13 mouse cellular contexts compared by ENCODE assay signal in the genomic region with DNA sequence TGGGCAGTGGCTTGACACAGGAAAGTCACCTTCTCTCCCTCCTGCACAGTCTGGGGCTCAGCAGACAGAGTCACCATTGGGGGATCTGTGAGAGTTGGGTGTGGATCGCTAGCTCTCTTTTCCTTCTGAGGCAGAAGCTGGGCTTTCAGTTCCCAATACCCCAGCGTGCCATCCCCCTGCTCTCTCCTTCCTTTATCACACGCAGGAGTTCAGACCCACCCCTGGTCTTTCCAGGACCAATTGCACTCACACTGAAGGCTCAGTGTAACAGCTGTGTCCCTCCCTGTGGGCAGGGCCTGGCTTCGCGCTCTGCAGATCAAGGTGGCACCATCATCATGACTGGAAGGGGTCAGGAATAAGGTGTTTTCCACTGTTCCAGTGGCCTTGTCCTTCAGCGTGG. TPM values are rescaled to one million over a fixed set of nuclear protein-coding genes. Genes with fewer than 3 reads are reported as not detected.
DNase-seq lines count a peak whose midpoint lies in the region; ATAC-seq and TF ChIP-seq lines count a peak whose summit lies in the region.
"Had no signal": no experiment of that assay in that cellular context is flagged by ENCODE, and none has a peak within 500 bp of the region (broad histone marks: within the 10 kb centered on the region; RNA-seq: fewer than 3 reads in every experiment).

No protein-coding gene starts in this region.

- H3K4me2 ChIP-seq in kidney, embryonic 15.5 days: peak overlapping the region; percentile 48
- H3K4me2 ChIP-seq in intestine, embryonic 14.5 days (ENCODE audit: low read length): peak overlapping the region; percentile 35; the same call in 1 of the 2 replicates
- H3K4me2 ChIP-seq in neural tube, embryonic 14.5 days (ENCODE audit: low read depth, low read length): peak overlapping the region; percentile 12; the same call in 1 of the 2 replicates
- H3K4me2 ChIP-seq: lung, embryonic 14.5 days had no signal

- in situ Hi-C loops in ES-E14 (cut with MboI; ENCODE audit: low sequenced_read_pairs in 2 of 2, unreplicated experiment in 2 of 2): no loop called here

- no peaks in the 10 kb centered on the region for H3K9me3 ChIP-seq in kidney, embryonic 15.5 days (replicated peaks)
- H3K9me3 ChIP-seq in ES-E14 (ENCODE audit: control insufficient read depth, insufficient read depth, low read depth, low read length): no peaks in the 10 kb centered on the region
- H3K9me3 ChIP-seq in intestine, embryonic 14.5 days (ENCODE audit: control insufficient read depth, low read length): no peaks in the 10 kb centered on the region
- no peaks in the 10 kb centered on the region for H3K9me3 ChIP-seq in neural tube, embryonic 14.5 days (ENCODE audit: control insufficient read depth, low read length)

- no peak for DNase-seq in kidney, postnatal 14 days
- DNase-seq in ES-E14 (ENCODE audit: low read depth, low spot score): no peak
- no peak for DNase-seq in intestine, embryonic 14.5 days (ENCODE audit: low spot score)
- no peak for DNase-seq in thymus, postnatal 0 days (ENCODE audit: low spot score)
- no peak for DNase-seq in cerebellum, adult 11 months
- no peak for DNase-seq in left cerebral cortex, adult 8-10 months (ENCODE audit: low spot score in 2 of 2)
- DNase-seq: adrenal gland, adult 8-10 months; gastrocnemius, adult 2 months; heart, postnatal 14 days; layer of hippocampus, adult 9-11 months had no signal

- H3K9ac ChIP-seq in kidney, embryonic 15.5 days: no peak overlapping the region
- H3K9ac ChIP-seq in ES-E14 (ENCODE audit: insufficient read depth, low read depth, low read length, poor library complexity, severe bottlenecking): peak overlapping the region; percentile 27; the same call in 1 of the 2 replicates
- H3K9ac ChIP-seq in intestine, embryonic 14.5 days (ENCODE audit: low read length): no peak overlapping the region
- H3K9ac ChIP-seq in neural tube, embryonic 14.5 days (replicated peaks; ENCODE audit: low read depth, low read length): no peak overlapping the region
- H3K9ac ChIP-seq: lung, embryonic 14.5 days had no signal

- H3K27me3 ChIP-seq in kidney, embryonic 15.5 days: peaks cover 94% of the 10 kb centered on the region
- H3K27me3 ChIP-seq in intestine, embryonic 14.5 days (replicated peaks; ENCODE audit: control insufficient read depth, insufficient read depth, low read length): peaks cover 73% of the 10 kb centered on the region
- peaks cover 18% of the 10 kb centered on the region for H3K27me3 ChIP-seq in neural tube, embryonic 14.5 days (ENCODE audit: control insufficient read depth, insufficient read depth, low read length)

- WGBS in kidney, embryonic 15.5 days: 5% methylated on average over 6 of the region's 6 CpGs
- 11% methylated on average over 6 of the region's 6 CpGs for WGBS in intestine, embryonic 14.5 days
- 9% methylated on average over 6 of the region's 6 CpGs for WGBS in neural tube, embryonic 14.5 days

- 0 out of 2 replicates have a peak, but pooled peaks have one; percentile 20 for ATAC-seq in kidney, embryonic 15.5 days (replicated peaks; ENCODE audit: low FRiP score)
- no peak for ATAC-seq in intestine, embryonic 14.5 days (replicated peaks; ENCODE audit: low FRiP score, low TSS enrichment, low read depth)
- ATAC-seq in neural tube, embryonic 14.5 days (ENCODE audit: low read depth): no peak

- H3K4me1 ChIP-seq in kidney, embryonic 15.5 days: peaks cover 28% of the 10 kb centered on the region
- peaks cover 9 to 28% of the 10 kb centered on the region in 2 experiments for H3K4me1 ChIP-seq in ES-E14 (ENCODE audit: control insufficient read depth in 2 of 2, insufficient read depth in 2 of 2, low read length in 2 of 2, poor library complexity in 1 of 2)
- H3K4me1 ChIP-seq in intestine, embryonic 14.5 days (replicated peaks; ENCODE audit: control insufficient read depth, insufficient read depth, low read length): 0 out of 2 replicates have a peak, but pooled peaks cover 5% of the 10 kb centered on the region
- H3K4me1 ChIP-seq in neural tube, embryonic 14.5 days (ENCODE audit: control insufficient read depth, insufficient read depth, low read length): peaks cover 21% of the 10 kb centered on the region

- H3K27ac ChIP-seq in kidney, embryonic 15.5 days: no peak overlapping the region
- H3K27ac ChIP-seq in ES-E14 (ENCODE audit: insufficient read depth, low read depth, low read length, poor library complexity, severe bottlenecking): peak overlapping the region; percentile 16; the same call in 1 of the 2 replicates
- no peak overlapping the region for H3K27ac ChIP-seq in intestine, embryonic 14.5 days (ENCODE audit: low read depth)
- H3K27ac ChIP-seq in neural tube, embryonic 14.5 days (ENCODE audit: low read depth, low read length): no peak overlapping the region
- H3K27ac ChIP-seq: gastrocnemius, adult 2 months had no signal

- H3K36me3 ChIP-seq in kidney, embryonic 15.5 days: no peaks in the 10 kb centered on the region
- peaks cover 40% of the 10 kb centered on the region for H3K36me3 ChIP-seq in ES-E14 (ENCODE audit: control insufficient read depth, insufficient read depth, low read length, poor library complexity, severe bottlenecking)
- H3K36me3 ChIP-seq in intestine, embryonic 14.5 days (ENCODE audit: control insufficient read depth, insufficient read depth, low read length): no peaks in the 10 kb centered on the region
- no peaks in the 10 kb centered on the region for H3K36me3 ChIP-seq in neural tube, embryonic 14.5 days (ENCODE audit: control insufficient read depth, insufficient read depth, low read length)

- H3K4me3 ChIP-seq in kidney, embryonic 15.5 days (replicated peaks): no peak overlapping the region
- H3K4me3 ChIP-seq in ES-E14 (ENCODE audit: insufficient read depth in 1 of 2, low read depth in 1 of 2, low read length in 2 of 2, poor library complexity in 1 of 2, severe bottlenecking in 1 of 2): peak overlapping the region; percentile 6 to 48; a peak in 2 of 4 replicates
- no peak overlapping the region; the same call in 1 of the 2 replicates for H3K4me3 ChIP-seq in intestine, embryonic 14.5 days (ENCODE audit: low read depth, low read length)
- no peak overlapping the region for H3K4me3 ChIP-seq in neural tube, embryonic 14.5 days (ENCODE audit: low read depth, low read length)
- H3K4me3 ChIP-seq: gastrocnemius, adult 2 months had no signal

TF ChIP-seq in ES-E14, 5 proteins besides CTCF, POLR2A, EP300 and RAD21:
- TF ChIP-seq ZNF384 (IDR thresholded peaks at IDR 0.05; ENCODE audit: low read depth, low read length) (no peak), MAFK (IDR thresholded peaks at IDR 0.05; ENCODE audit: insufficient read depth, low read depth, low read length) (no peak), CHD2 (IDR thresholded peaks at IDR 0.05; ENCODE audit: low read depth, low read length) (no peak), ZC3H11A (IDR thresholded peaks at IDR 0.05; ENCODE audit: borderline replicate concordance, low read depth, low read length) (no peak), HCFC1 (IDR thresholded peaks at IDR 0.05; ENCODE audit: borderline replicate concordance, insufficient read depth, low read length) (no peak)

RNA-seq across cellular contexts. Expression of a gene that starts 3.2 kb away (rescaled TPM):
- polyA plus RNA-seq in kidney, embryonic 15.5 days (2015; fragmentation: Nextera tagmentation; extraction: Ambion mirVana): 0.54 and 0.77 TPM in 2 replicates
- total RNA-seq in ES-E14 (2012; rRNA removed): 10.7 and 29.8 TPM in 2 replicates
- polyA plus RNA-seq in intestine, embryonic 14.5 days (2014; fragmentation: Nextera tagmentation; extraction: Ambion mirVana): 0.13 and 2.9 TPM in 2 replicates
- 0.27 and 0.89 TPM in 2 replicates for polyA plus RNA-seq in neural tube, embryonic 14.5 days (2014; fragmentation: Nextera tagmentation; extraction: Ambion mirVana)
- polyA plus RNA-seq in thymus, postnatal 0 days (2015; fragmentation: Nextera tagmentation; extraction: Ambion mirVana): 0.10 and 0.17 TPM in 2 replicates
- total RNA-seq in left cerebral cortex, adult 8-10 months (2022): 10 to 100 TPM in 1 of 4 experiments, 1 to 10 TPM in 3; 5.5 to 10.2 (median 7.5) TPM
- total RNA-seq: adrenal gland, adult 8-10 months; gastrocnemius, adult 2 months; heart, postnatal 14 days had no signal
- polyA plus RNA-seq: lung, embryonic 14.5 days had no signal

RNA-seq across cellular contexts. Expression of a gene that starts 3.9 kb away (rescaled TPM):
- polyA plus RNA-seq in kidney, embryonic 15.5 days (2015; fragmentation: Nextera tagmentation; extraction: Ambion mirVana): 3.6 and 4.8 TPM in 2 replicates
- total RNA-seq in ES-E14 (2012; rRNA removed): 45.7 and 72.5 TPM in 2 replicates
- 0.15 and 1.3 TPM in 2 replicates for polyA plus RNA-seq in intestine, embryonic 14.5 days (2014; fragmentation: Nextera tagmentation; extraction: Ambion mirVana)
- polyA plus RNA-seq in neural tube, embryonic 14.5 days (2014; fragmentation: Nextera tagmentation; extraction: Ambion mirVana): 0.30 TPM in 1 of 2 replicates, not detected in the other
- polyA plus RNA-seq in thymus, postnatal 0 days (2015; fragmentation: Nextera tagmentation; extraction: Ambion mirVana): 0.29 and 0.46 TPM in 2 replicates
- total RNA-seq in left cerebral cortex, adult 8-10 months (2022): under 1 TPM; 0.68 to 0.82 (median 0.75) TPM
- total RNA-seq: adrenal gland, adult 8-10 months; gastrocnemius, adult 2 months; heart, postnatal 14 days had no signal
- polyA plus RNA-seq: lung, embryonic 14.5 days had no signal

RNA-seq across cellular contexts. Expression of a gene that starts 8.9 kb away (rescaled TPM):
- 24.1 and 28.6 TPM in 2 replicates for polyA plus RNA-seq in kidney, embryonic 15.5 days (2015; fragmentation: Nextera tagmentation; extraction: Ambion mirVana)
- 36.9 and 63.7 TPM in 2 replicates for total RNA-seq in ES-E14 (2012; rRNA removed)
- polyA plus RNA-seq in intestine, embryonic 14.5 days (2014; fragmentation: Nextera tagmentation; extraction: Ambion mirVana): 37.9 and 43.0 TPM in 2 replicates
- 641 and 675 TPM in 2 replicates for polyA plus RNA-seq in neural tube, embryonic 14.5 days (2014; fragmentation: Nextera tagmentation; extraction: Ambion mirVana)
- 1.3 and 2.8 TPM in 2 replicates for polyA plus RNA-seq in thymus, postnatal 0 days (2015; fragmentation: Nextera tagmentation; extraction: Ambion mirVana)
- 1,000 to 10,000 TPM; 1,239 to 1,309 (median 1,269) TPM for total RNA-seq in left cerebral cortex, adult 8-10 months (2022)

RNA-seq across cellular contexts. Expression of a gene that starts 32.7 kb away (rescaled TPM):
- polyA plus RNA-seq in kidney, embryonic 15.5 days (2015; fragmentation: Nextera tagmentation; extraction: Ambion mirVana): 1.3 and 2.0 TPM in 2 replicates
- total RNA-seq in ES-E14 (2012; rRNA removed): 4.2 and 8.2 TPM in 2 replicates
- polyA plus RNA-seq in intestine, embryonic 14.5 days (2014; fragmentation: Nextera tagmentation; extraction: Ambion mirVana): 2.3 and 3.2 TPM in 2 replicates
- polyA plus RNA-seq in neural tube, embryonic 14.5 days (2014; fragmentation: Nextera tagmentation; extraction: Ambion mirVana): 2.5 and 3.1 TPM in 2 replicates
- polyA plus RNA-seq in thymus, postnatal 0 days (2015; fragmentation: Nextera tagmentation; extraction: Ambion mirVana): 20.2 and 20.3 TPM in 2 replicates
- total RNA-seq in left cerebral cortex, adult 8-10 months (2022): 1 to 10 TPM; 2.2 to 4.5 (median 2.8) TPM

RNA-seq across cellular contexts. Expression of a gene that starts 34.6 kb away (rescaled TPM):
- polyA plus RNA-seq in kidney, embryonic 15.5 days (2015; fragmentation: Nextera tagmentation; extraction: Ambion mirVana): 0.64 and 1.5 TPM in 2 replicates
- not detected in 2 replicates for total RNA-seq in ES-E14 (2012; rRNA removed)
- 1.6 and 2.1 TPM in 2 replicates for polyA plus RNA-seq in intestine, embryonic 14.5 days (2014; fragmentation: Nextera tagmentation; extraction: Ambion mirVana)
- 1.1 TPM in 1 of 2 replicates, not detected in the other for polyA plus RNA-seq in neural tube, embryonic 14.5 days (2014; fragmentation: Nextera tagmentation; extraction: Ambion mirVana)
- polyA plus RNA-seq in thymus, postnatal 0 days (2015; fragmentation: Nextera tagmentation; extraction: Ambion mirVana): 110 and 139 TPM in 2 replicates
- total RNA-seq in left cerebral cortex, adult 8-10 months (2022): 1 to 10 TPM in 3 of 4 experiments, not detected in 1; 1.4 to 3.0 (median 2.1) TPM
- total RNA-seq: gastrocnemius, adult 2 months had no signal

Comparison
In these comparisons a context has a peak if more than half of its experiments do, and no peak if none do; other contexts are left out.
1. H3K4me3 ChIP-seq: peak in ES-E14 (2 of 2); none in kidney, embryonic 15.5 days (single experiment), intestine, embryonic 14.5 days (single experiment) and neural tube, embryonic 14.5 days (single experiment).
2. RNA of a gene that starts 8.9 kb away (polyA plus RNA-seq): 641 to 675 TPM in neural tube, embryonic 14.5 days; 37.9 to 43.0 TPM in intestine, embryonic 14.5 days, 24.1 to 28.6 TPM in kidney, embryonic 15.5 days and 1.3 to 2.8 TPM in thymus, postnatal 0 days; every median in the first group is over 10 times any median in the second.
3. Peak in every context shown above with its lines, with median percentiles within 50 percentile points of each other: H3K4me2 ChIP-seq.